Mouse (Mus musculus) olfactory bulb, adult 2 months (tissue): ENCODE data around the gene Spice1.

Source experiments
- CTCF ChIP-seq: fragments of 200-500 bp; IDR thresholded peaks from 2 replicates; pipeline ENCODE4 v1.5.1; 2012; ENCODE audit warnings: low read depth, mild to moderate bottlenecking, low read length, moderate library complexity; ENCODE audit not compliant: insufficient read depth
- POLR2A ChIP-seq: fragments of 200-500 bp; IDR thresholded peaks from 2 replicates; pipeline ENCODE4 v1.6.1; 2012; ENCODE audit warnings: mild to moderate bottlenecking, low read depth, low read length, moderate library complexity; ENCODE audit not compliant: insufficient read depth

GRCm38 (mm10) chr16:44381578-44381977, 34.7 kb downstream of the Spice1 start:
- no peak for TF ChIP-seq CTCF
- TF ChIP-seq POLR2A: no peak
